Mouse (Mus musculus) heart, embryonic 10.5 days (tissue): ENCODE measurements at regions not wholly inside any gene's neighbourhood (a gene's known extent, or its start where the extent isn't known, plus 50 kb on each side); places are given as distances from the start of the nearest gene placed in this dataset.

ENCODE experiments used
- DNase-seq: peaks from one replicate; pipeline ENCODE4 v3.0.0-alpha.2; 2017; ENCODE audit warnings: low spot score
- H3K27ac ChIP-seq: fragments of 300-500 bp; sonication (generic); 2 replicates; pipeline ENCODE4 v1.5.1; 2016; ENCODE audit warnings: mild to moderate bottlenecking
- H3K27me3 ChIP-seq: fragments of 300-500 bp; sonication (generic); 2 replicates; pipeline ENCODE4 v1.6.1; 2016; ENCODE audit warnings: mild to moderate bottlenecking; ENCODE audit not compliant: poor library complexity, insufficient read depth, severe bottlenecking
- H3K36me3 ChIP-seq: fragments of 300-500 bp; sonication (generic); 2 replicates; pipeline ENCODE4 v1.6.1; 2016; ENCODE audit warnings: mild to moderate bottlenecking, moderate library complexity
- H3K4me1 ChIP-seq: fragments of 300-500 bp; sonication (generic); 2 replicates; pipeline ENCODE4 v1.6.1; 2016; ENCODE audit warnings: mild to moderate bottlenecking
- H3K4me3 ChIP-seq: fragments of 300-500 bp; sonication (generic); 2 replicates; pipeline ENCODE4 v1.5.1; 2016; ENCODE audit warnings: mild to moderate bottlenecking, moderate library complexity
- H3K9me3 ChIP-seq: fragments of 300-500 bp; sonication (generic); 2 replicates; pipeline ENCODE4 v1.6.1; 2016; ENCODE audit warnings: mild to moderate bottlenecking, moderate library complexity
- WGBS: fragments of 180-500 bp; shearing (Covaris S2); methylation state at CpG from one replicate; pipeline ENCODE4 v1.1.7; 2016; 5-methylcytosine and 5-hydroxymethylcytosine counted together

DNA sequence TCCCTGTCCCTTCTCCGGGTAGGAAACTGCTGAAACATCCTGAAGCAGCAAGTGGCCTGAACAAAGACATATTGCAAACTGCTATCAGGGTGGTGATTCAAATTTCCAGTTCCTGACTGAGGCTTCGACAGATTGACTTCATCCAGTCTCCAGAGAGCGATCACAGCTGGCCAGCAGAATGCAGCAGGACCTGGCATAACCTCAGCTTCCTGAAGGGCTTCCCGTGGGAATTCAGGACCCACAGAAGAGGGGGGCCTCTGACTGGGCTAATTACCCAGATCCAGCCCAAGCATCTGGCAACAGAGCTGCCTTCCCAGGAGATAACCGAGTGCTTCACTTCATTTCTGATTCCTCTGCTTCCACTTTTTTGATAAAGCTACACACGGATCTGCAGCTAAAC is 297.2 kb upstream of the Chl1 start:
- no peaks in the 10 kb centered on the region for H3K36me3 ChIP-seq
- whole genome bisulfite sequencing = 48% methylated on average over 6 of the region's 6 CpGs
- no peaks in the 10 kb centered on the region for H3K9me3 ChIP-seq
- H3K27me3 ChIP-seq = no peaks in the 10 kb centered on the region
- H3K27ac ChIP-seq = no peak overlapping the region
- peak; percentile 73 for DNase-seq
- H3K4me3 ChIP-seq = no peak overlapping the region
- H3K4me1 ChIP-seq = no peaks in the 10 kb centered on the region

- Histone ChIP-seq H3K36me3 (no peaks in the 10 kb centered on the region), H3K27me3 (no peaks in the 10 kb centered on the region), H3K4me1 (no peaks in the 10 kb centered on the region), H3K4me3 (no peak overlapping the region), H3K27ac (no peak overlapping the region), H3K9me3 (no peaks in the 10 kb centered on the region)
- no peak for DNase-seq
Measured at GRCm38 (mm10) chr6:103236896-103237295, 273.5 kb upstream of the Chl1 start.

GRCm38 (mm10) chr6:103268984-103269383 is 241.4 kb upstream of the Chl1 start:
- Histone ChIP-seq H3K27ac (no peak overlapping the region), H3K9me3 (no peaks in the 10 kb centered on the region), H3K36me3 (no peaks in the 10 kb centered on the region), H3K4me3 (no peak overlapping the region), H3K27me3 (no peaks in the 10 kb centered on the region), H3K4me1 (no peaks in the 10 kb centered on the region)
- 81% methylated on average over 5 of the region's 5 CpGs for WGBS
- no peak for DNase-seq

DNA sequence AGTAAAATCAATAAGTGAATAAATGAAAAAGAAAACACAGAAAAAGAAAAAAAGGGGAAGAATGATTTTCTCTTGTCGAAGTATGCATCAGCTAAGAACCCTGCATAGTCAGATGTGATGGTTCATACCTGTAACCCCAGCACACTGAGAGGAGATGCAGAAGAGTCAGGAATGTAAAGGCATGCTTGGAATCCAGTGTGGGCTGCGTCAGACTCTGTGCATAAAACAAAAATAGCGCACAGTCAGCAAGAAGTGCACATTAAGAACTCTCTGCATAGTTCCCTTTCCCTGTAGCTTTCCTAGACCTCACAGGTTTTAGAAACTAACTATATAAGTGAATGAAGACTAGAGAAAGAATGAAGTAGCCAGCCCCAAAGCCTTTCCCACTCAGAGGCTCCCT is 238.2 kb upstream of the Chl1 start:
- H3K4me3 ChIP-seq = no peak overlapping the region
- H3K27me3 ChIP-seq = no peaks in the 10 kb centered on the region
- H3K9me3 ChIP-seq = no peaks in the 10 kb centered on the region
- 58% methylated on average over 3 of the region's 3 CpGs for WGBS
- no peaks in the 10 kb centered on the region for H3K4me1 ChIP-seq
- H3K36me3 ChIP-seq = no peaks in the 10 kb centered on the region
- no peak overlapping the region for H3K27ac ChIP-seq
- DNase-seq = no peak

GRCm38 (mm10) chr6:103275071-103275470 is 235.3 kb upstream of the Chl1 start:
- H3K4me3 ChIP-seq = no peak overlapping the region
- no peaks in the 10 kb centered on the region for H3K27me3 ChIP-seq
- H3K4me1 ChIP-seq = no peaks in the 10 kb centered on the region
- no peak overlapping the region for H3K27ac ChIP-seq
- no peak for DNase-seq
- 66% methylated on average over 4 of the region's 4 CpGs for WGBS
- no peaks in the 10 kb centered on the region for H3K36me3 ChIP-seq
- no peaks in the 10 kb centered on the region for H3K9me3 ChIP-seq

DNA sequence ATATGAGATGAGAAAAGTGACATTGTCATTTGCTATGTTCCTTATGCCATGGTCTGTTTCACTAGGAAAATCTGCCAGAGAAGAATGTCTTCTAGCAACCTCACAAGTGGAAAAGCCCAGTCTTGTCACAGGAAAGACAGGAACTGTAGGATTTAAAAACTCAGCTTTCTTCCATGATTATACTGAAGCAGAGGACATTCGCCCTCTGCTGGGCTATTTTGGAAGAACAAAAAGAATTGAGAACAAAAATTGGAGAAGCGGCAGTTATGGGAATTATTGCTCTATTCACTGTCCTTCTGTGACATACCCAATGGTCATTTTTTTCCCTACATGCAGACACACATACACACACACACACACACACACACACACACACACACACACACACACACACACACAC is 234.9 kb upstream of the Chl1 start:
- H3K27ac ChIP-seq = no peak overlapping the region
- 31% methylated on average over 2 of the region's 2 CpGs for WGBS
- H3K4me3 ChIP-seq = no peak overlapping the region
- DNase-seq = no peak
- no peaks in the 10 kb centered on the region for H3K4me1 ChIP-seq
- H3K36me3 ChIP-seq = no peaks in the 10 kb centered on the region
- no peaks in the 10 kb centered on the region for H3K9me3 ChIP-seq
- no peaks in the 10 kb centered on the region for H3K27me3 ChIP-seq

GRCm38 (mm10) chr6:103296015-103296414 is 214.4 kb upstream of the Chl1 start:
- H3K9me3 ChIP-seq = no peaks in the 10 kb centered on the region
- H3K27ac ChIP-seq = no peak overlapping the region
- DNase-seq = no peak
- H3K4me1 ChIP-seq = no peaks in the 10 kb centered on the region
- 80% methylated on average over 6 of the region's 6 CpGs for WGBS
- H3K36me3 ChIP-seq = no peaks in the 10 kb centered on the region
- H3K27me3 ChIP-seq = no peaks in the 10 kb centered on the region
- no peak overlapping the region for H3K4me3 ChIP-seq

GRCm38 (mm10) chr6:103306420-103307249 is 203.8 kb upstream of the Chl1 start:
- Histone ChIP-seq H3K9me3 (no peaks in the 10 kb centered on the region), H3K27me3 (no peaks in the 10 kb centered on the region), H3K4me1 (no peaks in the 10 kb centered on the region), H3K4me3 (no peak overlapping the region), H3K27ac (no peak overlapping the region), H3K36me3 (no peaks in the 10 kb centered on the region)
- DNase-seq = no peak
- WGBS = 49% methylated on average over 8 of the region's 8 CpGs

- Histone ChIP-seq H3K36me3 (no peaks in the 10 kb centered on the region), H3K27me3 (no peaks in the 10 kb centered on the region), H3K4me3 (no peak overlapping the region), H3K27ac (no peak overlapping the region), H3K9me3 (no peaks in the 10 kb centered on the region), H3K4me1 (no peaks in the 10 kb centered on the region)
- whole genome bisulfite sequencing = 27% methylated on average over 3 of the region's 3 CpGs
- DNase-seq = no peak
Measured at GRCm38 (mm10) chr6:103307250-103307580, 203.2 kb upstream of the Chl1 start.

DNA sequence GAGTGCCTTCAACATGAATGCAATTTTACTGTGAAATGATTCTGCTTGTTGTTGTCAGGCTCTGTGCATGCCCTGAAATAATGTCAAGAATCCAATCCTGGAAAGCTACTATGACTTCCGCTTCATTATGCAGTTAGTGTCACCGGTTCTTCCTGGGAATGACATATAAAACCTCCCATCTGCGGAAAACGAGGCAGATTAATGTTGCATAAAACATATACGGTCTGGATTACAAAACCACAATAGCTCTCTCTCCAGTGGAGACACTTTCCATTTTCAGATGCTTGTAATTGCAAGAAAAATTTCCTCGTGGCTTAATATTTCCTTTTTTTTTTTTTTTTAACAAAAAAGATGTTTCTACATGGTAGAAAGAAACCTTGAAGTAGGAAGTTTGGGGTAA is 198.2 kb upstream of the Chl1 start:
- 85% methylated on average over 6 of the region's 6 CpGs for WGBS
- no peaks in the 10 kb centered on the region for H3K27me3 ChIP-seq
- DNase-seq = no peak

GRCm38 (mm10) chr6:103312935-103313334 is 197.5 kb upstream of the Chl1 start:
- no peak overlapping the region for H3K27ac ChIP-seq
- WGBS = 85% methylated on average over 5 of the region's 5 CpGs
- H3K4me3 ChIP-seq = no peak overlapping the region
- no peaks in the 10 kb centered on the region for H3K27me3 ChIP-seq
- no peak for DNase-seq
- H3K9me3 ChIP-seq = no peaks in the 10 kb centered on the region
- no peaks in the 10 kb centered on the region for H3K4me1 ChIP-seq
- H3K36me3 ChIP-seq = no peaks in the 10 kb centered on the region

More for the DNA sequence above, 198.2 kb upstream of the Chl1 start:
- no peaks in the 10 kb centered on the region for H3K36me3 ChIP-seq
- no peaks in the 10 kb centered on the region for H3K9me3 ChIP-seq
- H3K27ac ChIP-seq = no peak overlapping the region
- H3K4me3 ChIP-seq = no peak overlapping the region
- H3K4me1 ChIP-seq = no peaks in the 10 kb centered on the region

GRCm38 (mm10) chr6:103318081-103318480 is 192.3 kb upstream of the Chl1 start:
- DNase-seq = no peak
- no peaks in the 10 kb centered on the region for H3K27me3 ChIP-seq
- H3K9me3 ChIP-seq = no peaks in the 10 kb centered on the region
- no peak overlapping the region for H3K27ac ChIP-seq
- no peaks in the 10 kb centered on the region for H3K4me1 ChIP-seq
- H3K36me3 ChIP-seq = no peaks in the 10 kb centered on the region
- H3K4me3 ChIP-seq = no peak overlapping the region
- 43% methylated on average over 6 of the region's 6 CpGs for WGBS

DNA sequence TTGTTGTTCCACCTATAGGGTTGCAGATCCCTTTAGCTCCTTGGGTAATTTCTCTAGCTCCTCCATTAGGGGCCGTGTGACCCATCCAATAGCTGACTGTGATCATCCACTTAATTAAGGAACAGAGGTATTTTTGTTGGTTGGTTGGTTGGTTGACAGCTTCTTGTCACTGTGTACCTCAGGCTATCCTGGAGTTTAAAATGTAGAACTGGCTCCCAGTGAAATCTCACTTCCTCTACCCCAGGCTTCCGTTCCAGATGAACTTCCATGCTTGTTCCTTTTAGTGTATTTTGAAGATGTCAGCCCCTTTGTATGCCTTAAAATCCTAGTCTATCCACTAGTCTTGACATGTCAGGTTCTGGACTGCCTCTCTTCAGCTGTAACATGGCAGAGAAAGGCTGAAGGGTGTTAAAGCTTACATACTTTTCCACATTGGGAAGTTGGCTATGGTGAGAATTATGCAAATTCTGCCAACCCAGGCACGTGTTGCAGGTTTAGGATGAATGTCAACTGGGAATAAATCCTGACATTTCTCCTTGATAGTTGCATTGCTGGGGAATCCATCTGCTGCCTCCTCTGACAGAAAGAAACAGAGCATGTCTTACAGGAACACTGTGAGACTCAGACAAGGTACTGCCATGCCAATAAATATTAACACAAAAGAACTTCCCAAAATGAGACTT is 191.6 kb upstream of the Chl1 start:
- Histone ChIP-seq H3K9me3 (no peaks in the 10 kb centered on the region), H3K36me3 (no peaks in the 10 kb centered on the region), H3K4me1 (no peaks in the 10 kb centered on the region), H3K4me3 (no peak overlapping the region), H3K27ac (no peak overlapping the region), H3K27me3 (no peaks in the 10 kb centered on the region)
- 70% methylated on average over 3 of the region's 3 CpGs for WGBS
- DNase-seq = no peak

DNA sequence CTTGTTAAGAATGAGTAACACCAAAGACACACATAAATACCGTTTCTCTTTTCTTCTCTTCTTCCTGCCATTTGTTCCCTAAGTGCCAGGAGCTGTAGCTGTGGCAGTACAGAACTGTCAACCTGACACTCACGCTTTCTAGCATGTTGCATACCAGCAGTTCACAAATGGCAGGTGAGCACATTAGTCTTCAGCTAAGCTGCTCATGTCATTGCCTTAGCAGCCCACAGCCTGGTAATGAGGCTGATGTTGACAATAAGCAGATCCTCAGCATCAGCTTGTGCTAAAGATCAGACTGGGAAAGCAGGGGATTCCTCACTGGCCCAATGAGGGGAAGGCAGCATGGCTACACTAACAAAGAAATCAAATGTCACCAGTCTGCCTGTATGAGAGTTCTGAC is 190.4 kb upstream of the Chl1 start:
- Histone ChIP-seq H3K27me3 (no peaks in the 10 kb centered on the region), H3K9me3 (no peaks in the 10 kb centered on the region), H3K4me3 (no peak overlapping the region), H3K27ac (no peak overlapping the region), H3K36me3 (no peaks in the 10 kb centered on the region), H3K4me1 (no peaks in the 10 kb centered on the region)
- no peak for DNase-seq
- 57% methylated on average over 2 of the region's 2 CpGs for WGBS
